Mouse (Mus musculus): Measurements from ENCODE around the gene Daam1.

Daam1 gene

DNA sequence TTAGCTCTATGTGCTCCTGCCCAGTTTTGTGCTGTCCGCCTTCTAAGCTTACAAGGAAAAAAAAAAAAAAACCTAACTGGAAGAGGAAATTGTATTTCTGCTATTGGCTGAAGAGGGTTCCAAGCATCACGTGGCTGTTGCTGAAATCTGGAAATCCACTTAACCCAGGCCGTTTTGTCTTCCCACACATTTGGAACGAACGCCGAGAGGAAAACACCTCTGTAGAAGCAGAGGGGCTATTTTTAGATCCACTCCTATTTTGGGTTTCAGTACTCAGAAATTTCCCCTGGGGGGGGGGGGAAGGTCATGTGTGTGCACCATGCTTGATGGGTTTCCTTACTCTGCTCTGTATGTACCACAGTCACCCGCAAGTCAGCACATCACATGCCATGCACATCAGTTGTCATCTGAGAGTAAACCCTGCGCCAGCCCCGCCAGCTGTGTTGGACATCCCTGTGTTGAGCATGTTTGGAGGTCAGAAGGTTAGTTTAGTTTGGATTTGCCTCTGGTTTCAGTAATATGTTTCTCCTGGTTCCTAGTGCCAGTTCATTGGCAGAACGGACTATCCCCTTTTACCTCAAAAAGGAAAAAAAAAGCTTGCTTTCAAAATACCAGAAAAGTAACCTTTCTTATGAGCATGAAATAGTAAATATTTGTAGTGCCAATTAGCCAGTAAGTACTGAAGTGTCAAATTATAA is 33.1 kb downstream of the Daam1 start:
- DNase-seq (ENCODE audit: low spot score in 2 of 2), result no peak

DNA sequence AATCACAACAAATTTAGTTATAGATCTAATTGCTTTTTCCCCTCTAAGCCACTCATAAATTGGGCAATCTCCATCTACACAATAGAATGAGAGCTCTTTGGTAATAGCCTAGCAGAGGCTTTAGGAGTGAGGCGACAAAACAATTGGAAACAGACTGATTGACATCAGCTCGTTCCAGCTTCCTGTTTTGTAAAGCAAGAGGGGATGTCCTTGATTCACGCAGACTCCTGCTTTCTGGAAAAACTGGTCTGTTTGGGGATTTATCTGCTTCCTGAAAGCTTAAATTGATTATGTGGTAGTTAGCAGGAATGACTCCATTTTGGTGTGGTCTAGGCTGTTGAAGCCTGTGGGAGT is 33.6 kb downstream of the Daam1 start:
- no peak for DNase-seq (ENCODE audit: low spot score in 2 of 2)

DNA sequence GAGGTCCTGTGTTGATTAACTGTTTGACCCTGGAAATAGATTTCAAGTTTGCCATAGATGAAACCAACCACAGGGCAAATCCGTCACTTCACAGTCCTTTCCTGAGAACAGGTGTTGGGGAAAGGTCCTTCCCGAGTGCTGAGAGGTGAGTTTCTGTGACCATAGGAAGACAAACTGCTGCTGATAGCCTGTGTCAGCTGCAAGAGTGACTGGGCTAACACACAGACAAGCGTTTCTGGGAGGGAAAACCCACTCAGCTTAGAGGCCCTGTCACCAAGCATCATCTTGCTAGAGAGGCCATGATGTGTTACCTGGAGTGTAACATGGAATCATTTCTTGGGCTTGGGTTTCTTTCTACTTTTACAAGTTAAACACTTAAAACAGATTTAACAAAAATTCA is 35.1 kb downstream of the Daam1 start:
- DNase-seq (ENCODE audit: low spot score in 2 of 2), result no peak

DNA sequence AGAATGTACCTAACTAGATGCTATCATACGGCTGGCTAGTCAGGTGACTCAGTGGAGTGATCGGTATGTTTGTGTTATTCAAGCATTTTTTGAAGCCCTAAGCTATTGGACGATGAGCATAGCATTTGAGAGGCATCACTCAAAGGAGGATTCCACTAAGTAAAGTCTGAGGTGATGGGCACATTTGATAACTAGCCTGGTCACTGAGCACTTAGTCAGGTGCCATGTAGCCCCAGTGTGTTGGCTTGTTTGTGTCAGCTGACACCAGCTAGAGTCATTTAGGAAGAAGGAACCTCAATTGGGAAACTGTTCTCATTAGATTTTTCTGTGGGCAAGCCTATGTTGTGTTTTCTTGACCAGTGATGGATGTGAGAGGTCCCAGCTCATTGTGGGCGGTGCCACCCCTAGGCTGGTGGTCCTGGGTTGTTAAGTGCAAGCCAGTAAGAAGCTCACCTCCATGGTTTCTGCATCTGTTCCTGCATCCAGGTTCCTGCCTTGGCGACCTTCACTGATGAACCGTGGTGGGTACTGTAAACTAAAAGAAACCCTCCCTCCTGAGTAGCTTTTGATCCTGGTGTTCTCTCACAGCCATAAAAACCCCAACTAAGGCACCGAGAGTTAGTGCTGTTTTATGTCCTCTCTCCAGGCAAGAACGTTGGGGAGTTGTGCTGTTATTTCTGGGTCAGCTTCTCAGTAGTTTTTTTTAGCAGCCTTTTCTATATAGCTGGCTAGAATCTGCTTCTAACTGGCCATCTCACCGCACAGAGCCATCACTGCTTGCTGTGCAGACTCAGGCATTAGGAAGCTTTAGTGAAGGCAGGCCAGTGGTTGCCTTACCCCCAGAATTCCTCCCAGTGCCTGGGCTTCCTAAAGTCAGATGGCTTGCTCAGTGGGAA is 36.7 kb downstream of the Daam1 start:
- DNase-seq (ENCODE audit: low spot score in 2 of 2), result no peak

DNA sequence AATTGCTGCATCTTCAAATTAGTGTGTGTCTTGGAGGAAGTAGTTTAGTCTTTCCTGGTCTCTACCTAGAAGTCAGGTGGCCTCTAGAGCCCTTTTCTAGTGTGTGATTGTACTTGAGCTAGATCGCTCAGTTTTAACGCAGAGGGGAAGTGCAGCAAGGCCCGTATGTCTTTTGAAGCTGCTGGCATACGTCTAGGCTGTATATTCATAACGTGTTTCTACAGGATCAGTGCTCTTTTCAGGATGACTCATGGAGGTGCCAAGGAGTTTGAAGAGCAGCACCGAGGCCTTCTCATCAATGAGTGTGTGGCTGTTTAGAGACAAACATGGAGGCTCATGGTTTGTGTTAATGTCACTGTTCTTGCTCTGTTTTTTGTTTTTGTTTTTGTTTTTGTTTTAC is 39.8 kb downstream of the Daam1 start:
- no peak for DNase-seq (ENCODE audit: low spot score in 2 of 2)

DNA sequence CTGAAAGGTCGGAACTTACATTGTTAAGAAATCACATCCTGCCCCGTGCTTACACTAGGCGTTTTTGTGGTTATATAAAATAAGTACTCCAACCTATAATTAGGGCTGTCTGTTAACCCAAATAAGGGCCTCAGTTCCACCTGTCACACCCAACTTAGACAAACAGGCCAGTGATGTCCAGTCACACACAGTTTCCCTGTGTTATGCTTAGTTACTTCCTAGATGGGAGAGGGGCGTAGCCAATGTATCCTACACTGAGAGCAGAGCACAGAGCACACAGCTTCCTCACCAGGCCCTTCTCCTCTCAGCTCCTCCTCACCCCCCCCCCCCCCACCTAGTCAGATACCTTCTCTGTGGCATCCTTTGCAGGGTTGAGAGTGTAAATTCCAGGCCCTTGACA is 41.5 kb downstream of the Daam1 start:
- no peak for DNase-seq (ENCODE audit: low spot score in 2 of 2)

DNA sequence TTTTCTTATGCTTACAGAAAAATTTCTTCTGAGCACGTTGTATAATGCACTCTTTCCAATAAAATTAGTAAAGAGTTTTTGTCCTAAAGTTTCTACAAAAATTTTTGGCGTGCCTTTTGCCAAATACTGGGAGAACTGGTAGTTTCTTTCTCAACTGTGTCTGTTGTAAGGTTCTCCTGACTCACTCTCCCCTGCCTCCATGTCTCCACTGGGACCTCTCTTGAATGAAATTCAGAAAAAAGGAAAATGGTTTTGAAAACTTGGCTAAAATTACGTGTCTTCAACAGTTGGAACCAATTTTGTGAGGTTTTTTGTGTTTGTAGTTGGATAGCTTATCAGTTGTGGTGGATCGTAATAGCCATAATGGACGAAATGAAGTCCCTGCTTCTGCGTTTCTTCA is 43.7 kb downstream of the Daam1 start:
- no peak for DNase-seq (ENCODE audit: low spot score in 2 of 2)

DNA sequence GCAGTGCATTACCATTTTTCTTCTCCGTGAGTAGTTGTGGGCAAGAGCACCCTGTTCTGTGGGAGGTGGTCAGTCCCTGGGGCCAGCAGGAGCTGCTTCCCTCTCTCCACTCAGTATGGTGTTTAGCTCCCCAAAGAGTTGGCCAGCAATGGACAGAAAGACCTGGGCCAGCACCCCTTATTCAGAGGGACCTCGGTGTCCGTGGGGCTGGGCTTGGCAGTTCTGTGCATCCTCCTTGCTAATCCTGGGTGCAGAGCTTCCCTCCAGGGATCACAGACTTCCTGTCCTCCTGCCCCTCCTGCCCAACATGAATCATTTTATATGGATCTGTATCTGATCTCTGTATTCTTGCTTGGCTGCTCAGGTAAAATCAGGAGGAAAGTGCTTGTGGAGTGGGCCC is 44.1 kb downstream of the Daam1 start:
- DNase-seq (ENCODE audit: low spot score in 2 of 2), result no peak

DNA sequence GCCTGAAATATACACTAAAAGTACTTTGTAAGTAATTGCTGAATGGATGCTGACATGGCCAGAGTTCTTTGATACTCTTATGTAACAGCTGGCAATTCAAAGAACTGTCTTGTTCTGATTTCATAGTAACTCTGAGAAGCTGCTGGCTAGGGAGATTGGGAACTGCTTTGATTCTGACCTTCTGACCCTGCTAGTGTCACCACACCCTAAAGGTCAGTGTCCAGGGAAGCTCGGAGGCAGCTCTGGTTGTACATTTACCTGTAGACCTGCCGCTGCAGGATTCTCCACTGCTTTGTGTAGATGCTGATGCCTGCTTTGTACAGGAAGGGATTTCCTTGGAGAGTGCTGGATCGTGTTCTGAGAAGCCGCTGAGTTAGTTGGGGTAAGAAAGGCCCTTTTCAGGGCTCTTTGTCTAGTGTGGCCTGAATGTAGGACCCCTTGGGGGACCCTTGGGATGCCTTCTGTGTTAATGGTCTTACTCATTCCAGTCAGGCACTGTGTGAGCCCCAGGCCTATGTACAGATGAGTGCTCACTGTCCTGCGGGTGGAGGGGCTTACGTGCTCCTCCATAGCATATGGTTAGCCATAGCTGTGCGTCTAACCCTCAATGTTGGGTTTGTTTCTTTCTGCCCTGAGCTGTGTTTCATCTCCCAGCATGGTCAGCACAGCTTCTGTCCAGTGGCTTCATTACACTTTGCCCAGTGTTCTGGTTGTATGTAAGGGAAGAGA is 45.0 kb downstream of the Daam1 start:
- no peak for DNase-seq (ENCODE audit: low spot score in 2 of 2)

DNA sequence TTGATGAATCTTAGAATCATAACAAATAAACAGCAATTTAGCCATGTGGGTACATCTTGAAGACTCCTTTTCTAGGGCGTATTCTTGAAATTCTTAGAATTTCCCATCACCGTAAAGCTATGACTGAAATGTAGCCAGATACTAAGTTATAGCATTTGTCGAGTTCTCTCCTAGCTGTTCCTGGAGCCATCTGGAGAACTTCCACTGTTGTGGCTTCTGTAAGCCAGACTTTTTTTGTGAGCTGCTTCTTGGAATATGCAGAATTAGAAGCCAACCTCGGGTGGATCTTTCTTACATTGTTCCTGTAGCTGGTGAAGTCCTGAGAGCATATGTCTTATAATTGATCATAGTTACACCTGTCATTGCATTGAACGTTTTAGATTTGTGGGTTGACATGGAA is 50.1 kb downstream of the Daam1 start:
- DNase-seq (ENCODE audit: low spot score in 2 of 2), result no peak

DNA sequence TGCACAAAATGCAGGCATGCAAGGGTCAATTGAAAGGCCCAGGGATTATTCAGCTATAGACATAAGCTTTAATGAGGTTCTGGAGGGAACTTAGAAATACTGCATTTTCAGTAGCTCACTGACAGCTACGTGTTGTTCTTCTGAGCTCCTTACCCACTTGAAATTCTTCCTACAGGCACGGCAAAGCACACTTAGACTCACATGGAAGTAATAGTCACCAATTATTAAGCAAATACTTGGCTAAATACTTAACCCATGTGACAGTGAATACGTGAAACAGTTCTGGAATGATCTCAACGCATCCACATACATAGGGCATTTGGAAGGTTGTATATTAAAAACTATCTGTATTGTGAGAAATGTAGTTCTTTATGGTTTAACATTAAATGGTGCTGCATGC is 50.6 kb downstream of the Daam1 start:
- no peak for DNase-seq (ENCODE audit: low spot score in 2 of 2)

DNA sequence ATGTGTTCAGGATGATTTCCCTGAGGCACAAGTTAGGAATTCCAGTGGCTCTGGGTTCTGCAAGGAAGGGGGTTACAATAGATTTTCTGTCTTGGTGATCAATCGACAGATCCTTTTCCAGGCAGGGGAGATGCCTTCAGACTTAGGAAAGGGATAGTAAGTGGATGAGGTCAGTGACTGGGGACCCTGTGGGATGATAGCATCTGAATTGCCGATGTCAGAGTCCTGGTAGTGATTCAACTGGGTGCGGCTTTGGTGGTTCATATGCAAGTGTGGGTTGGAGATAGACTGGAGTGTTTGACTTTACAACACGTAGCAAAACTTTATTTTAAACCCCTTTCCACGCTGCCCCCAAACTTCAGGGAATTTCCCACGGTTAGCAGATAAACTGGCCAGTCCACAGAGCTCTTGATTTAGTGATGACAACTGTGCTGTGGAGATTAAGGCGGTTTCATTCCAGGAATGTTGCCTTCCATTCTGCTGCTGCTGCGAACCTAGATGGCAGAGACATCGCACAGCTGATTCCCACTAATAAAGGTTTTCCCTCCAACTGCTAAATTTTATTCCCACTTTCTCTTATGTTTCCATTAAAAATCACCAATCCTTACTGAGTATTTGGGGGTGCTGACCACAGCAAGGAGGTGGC is 52.3 kb downstream of the Daam1 start:
- no peak for DNase-seq (ENCODE audit: low spot score in 2 of 2)

DNA sequence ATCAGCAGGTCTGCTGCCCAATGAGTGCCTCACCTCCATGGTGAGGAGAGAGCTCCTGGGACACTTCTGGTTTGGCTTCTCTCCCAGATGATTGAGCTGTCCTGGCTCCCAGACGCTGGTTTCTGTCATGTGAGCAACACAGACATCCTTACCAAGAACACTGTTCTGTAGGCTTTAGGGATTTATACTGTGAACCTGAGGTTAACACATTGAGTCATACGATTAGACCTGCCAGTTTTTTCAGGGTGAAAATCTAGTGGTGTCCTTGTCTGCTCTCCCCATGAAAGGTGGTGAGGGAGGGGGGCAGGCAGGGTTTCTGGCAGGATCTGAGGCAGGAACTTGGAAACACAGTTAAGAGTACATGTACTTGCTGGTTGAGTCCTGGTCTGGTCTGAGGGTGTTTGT is 54.3 kb downstream of the Daam1 start:
- no peak for DNase-seq (ENCODE audit: low spot score in 2 of 2)

DNA sequence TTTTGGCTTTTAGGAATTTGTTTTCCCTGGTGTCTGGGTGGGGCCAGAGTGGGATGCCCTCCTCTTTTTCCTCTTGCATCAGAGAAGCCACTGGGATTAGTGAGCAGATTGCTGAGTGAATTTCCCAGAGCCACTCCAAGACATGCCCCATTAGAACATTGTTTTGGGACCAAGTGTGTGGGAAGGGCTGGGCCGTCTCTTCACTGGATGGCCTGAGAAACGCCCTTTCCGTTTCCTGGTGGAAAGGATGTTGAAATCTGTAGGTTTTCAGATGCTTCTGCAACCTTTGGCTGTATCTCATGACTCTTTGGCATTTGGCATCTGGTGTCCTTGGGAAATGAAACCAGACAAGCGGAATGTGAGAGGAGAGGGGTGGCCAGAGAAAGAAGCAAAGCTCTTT is 54.8 kb downstream of the Daam1 start:
- DNase-seq (ENCODE audit: low spot score in 2 of 2), result no peak

DNA sequence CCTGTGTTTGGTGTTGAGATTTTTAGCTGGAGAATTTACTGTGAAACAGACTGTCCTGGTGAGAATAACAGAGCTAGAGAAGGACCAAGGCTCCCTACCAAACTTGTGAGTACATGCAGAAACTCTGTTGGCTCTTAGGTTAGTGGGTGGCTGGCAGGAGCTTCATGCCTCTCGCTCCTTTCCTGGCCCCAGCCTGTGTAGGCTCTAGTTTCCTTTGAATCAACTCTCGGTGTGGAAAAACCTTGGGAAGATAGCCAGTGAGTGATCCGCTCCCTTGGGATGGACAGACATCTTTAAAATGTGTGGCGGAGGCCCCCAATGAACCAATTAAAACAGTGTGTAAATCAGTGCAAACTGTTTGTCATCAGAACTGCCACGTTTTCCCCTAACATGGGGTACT is 55.5 kb downstream of the Daam1 start:
- no peak for DNase-seq (ENCODE audit: low spot score in 2 of 2)

DNA sequence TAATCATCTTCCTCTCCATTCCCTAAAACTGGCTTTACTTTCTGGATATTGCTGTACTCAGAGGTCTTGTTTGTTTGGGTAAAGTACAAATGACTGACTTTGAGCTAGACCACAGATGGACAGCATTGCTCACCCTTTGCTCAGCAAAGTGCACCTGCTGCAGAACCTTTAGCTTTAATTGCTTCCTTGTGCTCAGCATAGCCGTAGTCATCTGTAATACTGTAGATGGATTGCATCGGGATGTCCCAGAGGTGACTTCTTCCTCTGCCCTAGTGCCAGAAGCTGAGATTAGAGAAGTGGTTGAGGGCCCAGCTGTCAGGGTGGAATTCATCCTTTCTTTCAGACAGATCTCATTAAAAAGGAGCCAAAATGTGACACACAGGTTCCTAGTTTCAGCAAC is 56.1 kb downstream of the Daam1 start:
- no peak for DNase-seq (ENCODE audit: low spot score in 2 of 2)

DNA sequence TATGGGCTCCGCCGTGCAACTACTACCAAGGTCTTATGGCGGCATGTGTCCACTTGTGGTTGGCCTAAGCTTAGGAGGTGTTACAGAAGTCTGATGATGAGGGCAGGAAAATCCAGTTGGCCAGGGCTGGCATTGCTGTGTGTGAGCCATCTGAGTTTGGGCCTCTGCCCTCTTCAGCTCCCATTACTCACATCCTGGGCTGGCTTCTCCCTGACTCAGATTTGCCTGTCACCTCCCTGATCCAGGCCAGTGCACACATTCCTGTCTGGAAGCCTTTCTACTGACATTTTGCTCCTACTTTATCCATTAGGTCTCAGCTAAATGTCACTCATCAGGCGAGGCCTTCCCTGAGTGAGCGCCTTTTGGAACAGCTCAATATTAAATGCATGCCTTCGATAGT is 57.5 kb downstream of the Daam1 start:
- no peak for DNase-seq (ENCODE audit: low spot score in 2 of 2)

DNA sequence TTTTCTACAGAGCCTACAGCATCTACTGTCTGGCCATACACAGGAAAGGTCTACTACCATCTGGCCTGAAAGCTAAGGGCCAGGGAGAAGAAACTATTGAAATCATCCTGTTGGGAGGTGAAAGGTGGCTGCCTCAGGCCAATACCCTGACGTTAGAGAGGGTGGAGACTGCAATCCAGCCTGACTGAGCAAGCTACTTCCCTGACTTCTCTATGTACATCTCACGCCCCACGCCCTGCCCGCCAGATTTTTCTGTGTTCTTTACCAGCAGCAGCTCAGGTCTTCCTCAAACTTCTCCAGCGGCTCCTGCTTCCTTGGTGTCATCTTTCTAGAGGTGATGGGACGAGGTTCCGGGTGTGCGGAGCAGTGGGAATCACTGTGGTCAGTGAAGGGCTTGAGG is 58.4 kb downstream of the Daam1 start:
- no peak for DNase-seq (ENCODE audit: low spot score in 2 of 2)

DNA sequence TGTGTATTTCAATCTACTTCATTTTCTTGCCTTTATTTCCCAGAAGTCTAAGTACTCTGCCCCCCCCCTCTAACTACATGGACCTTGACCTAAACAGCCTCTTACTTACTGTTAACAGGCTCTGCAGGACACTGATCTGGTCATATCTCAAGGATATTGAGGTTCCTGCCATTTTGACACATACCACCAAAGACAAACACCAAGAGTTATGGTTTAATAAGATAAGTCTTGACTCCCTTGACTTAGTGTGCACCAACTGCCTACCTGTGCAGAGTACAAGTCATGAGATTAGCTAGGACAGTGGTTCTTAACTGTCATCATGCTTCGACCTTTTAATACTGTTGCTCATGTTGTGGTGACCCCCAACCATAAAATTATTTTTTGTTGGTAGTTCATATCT is 59.4 kb downstream of the Daam1 start:
- DNase-seq (ENCODE audit: low spot score in 2 of 2), result no peak

DNA sequence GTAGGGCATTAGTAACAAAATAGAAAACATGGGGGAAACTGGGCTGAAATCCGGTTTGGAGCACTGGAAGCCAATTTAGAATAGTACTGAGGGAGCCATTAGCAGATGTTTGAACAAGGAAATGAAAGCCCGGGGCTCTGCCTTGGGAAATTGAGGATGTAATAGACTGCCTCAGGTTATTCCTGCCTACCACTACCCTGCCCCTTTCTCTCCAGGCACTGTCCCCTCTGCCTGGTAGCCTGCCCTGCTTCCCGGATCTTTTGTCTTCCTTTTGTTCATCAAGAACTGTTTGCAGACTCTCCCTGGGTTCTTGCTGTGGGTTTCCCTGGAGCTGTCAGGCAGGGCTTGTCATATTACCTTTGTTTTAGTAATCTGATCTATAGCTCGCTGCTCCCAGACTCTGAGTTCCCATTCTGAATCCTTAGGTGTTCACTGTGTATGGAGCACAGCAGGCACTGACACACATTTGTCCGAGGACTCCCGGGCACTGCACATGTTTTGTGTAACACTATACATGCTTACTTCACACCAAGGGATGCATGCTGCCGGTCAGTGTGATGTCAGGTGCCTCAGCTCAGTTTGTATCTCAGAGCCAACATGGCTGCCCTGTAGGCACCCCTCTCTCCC is 61.0 kb downstream of the Daam1 start:
- no peak for DNase-seq (ENCODE audit: low spot score in 2 of 2)

DNA sequence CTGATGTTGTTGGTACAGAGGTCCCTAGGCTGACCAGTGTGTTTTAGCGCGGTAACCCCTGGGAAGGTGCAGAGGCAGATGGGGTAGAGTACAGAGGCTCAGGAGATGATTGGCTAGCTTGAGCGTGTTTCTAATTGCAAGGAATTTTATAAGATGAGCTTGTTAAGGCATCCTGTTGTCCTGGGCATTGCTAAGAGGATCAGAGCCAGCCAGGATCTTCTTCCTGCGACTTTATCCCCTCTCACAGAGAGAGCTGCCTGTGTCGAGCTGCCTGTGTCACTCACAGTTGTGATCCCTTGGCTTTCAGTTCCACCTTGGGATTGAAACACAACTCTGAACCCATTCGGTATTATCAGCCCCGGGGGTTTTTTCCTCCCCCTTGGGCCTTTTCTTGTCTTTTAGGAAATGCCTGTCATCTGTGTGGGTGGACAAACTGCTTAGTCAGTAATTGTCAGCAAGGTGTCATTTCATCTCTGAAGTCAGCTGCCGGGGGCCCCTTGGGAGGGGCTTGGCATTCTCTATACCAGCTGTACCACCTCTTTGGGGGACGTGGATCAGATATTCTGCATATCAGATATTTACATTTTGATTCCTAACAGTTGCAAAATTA is 62.2 kb downstream of the Daam1 start:
- DNase-seq (ENCODE audit: low spot score in 2 of 2), result no peak
